Mouse (Mus musculus) lung, postnatal 14 days (tissue): ENCODE measurements around the gene Gng2.

Experiments
- DNase-seq: peaks from one replicate; pipeline ENCODE4 v3.0.0; 2021

Gene Gng2

GRCm38 (mm10) chr14:19977271-19978024, at the start of gene Gng2:
TSS of gene Gng2 (minus strand) at chr14:19977627.
- DNase-seq, result no peak

- no peak for DNase-seq
These were observed 47.7 kb upstream of the Gng2 start for GRCm38 (mm10) chr14:20024888-20025719.

- no peak for DNase-seq
These were observed 46.5 kb upstream of the Gng2 start for GRCm38 (mm10) chr14:20023939-20024338.

- no peak for DNase-seq
These were observed 42.1 kb upstream of the Gng2 start for GRCm38 (mm10) chr14:20019486-20019885.

- DNase-seq, result no peak
These were observed 35.3 kb upstream of the Gng2 start for GRCm38 (mm10) chr14:20012506-20013275.

GRCm38 (mm10) chr14:20007446-20007845, 30.0 kb upstream of the Gng2 start:
- no peak for DNase-seq

GRCm38 (mm10) chr14:20004777-20005289, 27.4 kb upstream of the Gng2 start:
- DNase-seq, result no peak

- DNase-seq, result no peak
These were observed 19.4 kb upstream of the Gng2 start for GRCm38 (mm10) chr14:19996853-19997252.

GRCm38 (mm10) chr14:19995943-19996342, 18.5 kb upstream of the Gng2 start:
- DNase-seq, result no peak

GRCm38 (mm10) chr14:19994068-19994467, 16.6 kb upstream of the Gng2 start:
- no peak for DNase-seq

GRCm38 (mm10) chr14:19993570-19993883, 16.1 kb upstream of the Gng2 start:
- no peak for DNase-seq

- no peak for DNase-seq
These were observed 15.6 kb upstream of the Gng2 start for GRCm38 (mm10) chr14:19992873-19993569.

- DNase-seq, result no peak
These were observed 14.4 kb upstream of the Gng2 start for GRCm38 (mm10) chr14:19991861-19992260.

- DNase-seq, result no peak
These were observed 13.1 kb upstream of the Gng2 start for GRCm38 (mm10) chr14:19990436-19990993.

GRCm38 (mm10) chr14:19988410-19988809, 11.0 kb upstream of the Gng2 start:
- DNase-seq, result no peak

GRCm38 (mm10) chr14:19987358-19987834, 10.0 kb upstream of the Gng2 start:
- no peak for DNase-seq

GRCm38 (mm10) chr14:19986614-19987357, 9.4 kb upstream of the Gng2 start:
- peak; percentile 64 for DNase-seq

GRCm38 (mm10) chr14:19985912-19986613, 8.6 kb upstream of the Gng2 start:
- no peak for DNase-seq

GRCm38 (mm10) chr14:19985107-19985911, 7.9 kb upstream of the Gng2 start:
- DNase-seq, result peak; percentile 60
